Mouse (Mus musculus) CD8-positive naive resting alpha-beta T cell, adult 2 months (primary cell): Measurements from ENCODE around the gene Glis3.

Source experiments
- DNase-seq, 2 experiments: peaks; one replicate each; pipeline ENCODE4 v3.0.0; 2022; ENCODE audit warnings: low read depth in 2 of 2, low spot score in 2 of 2

The Glis3 gene

GRCm38 (mm10) chr19:28592981-28593380 is 86.9 kb downstream of the Glis3 start:
- DNase-seq: no peak

GRCm38 (mm10) chr19:28591736-28592477 is 88.0 kb downstream of the Glis3 start:
- DNase-seq: no peak

- DNase-seq: no peak
Measured at GRCm38 (mm10) chr19:28580499-28580898, 99.4 kb downstream of the Glis3 start.

- no peak for DNase-seq
Measured at GRCm38 (mm10) chr19:28579724-28580375, 100.0 kb downstream of the Glis3 start.

- DNase-seq: no peak
Measured at GRCm38 (mm10) chr19:28577023-28577422, 102.9 kb downstream of the Glis3 start.

- no peak for DNase-seq
Measured at GRCm38 (mm10) chr19:28576619-28577018, 103.3 kb downstream of the Glis3 start.

GRCm38 (mm10) chr19:28573641-28574040 is 106.2 kb downstream of the Glis3 start:
- no peak for DNase-seq

- no peak for DNase-seq
Measured at GRCm38 (mm10) chr19:28569856-28570255, 110.0 kb downstream of the Glis3 start.

GRCm38 (mm10) chr19:28567100-28567499 is 112.8 kb downstream of the Glis3 start:
- no peak for DNase-seq

GRCm38 (mm10) chr19:28566554-28566953 is 113.3 kb downstream of the Glis3 start:
- no peak for DNase-seq

GRCm38 (mm10) chr19:28561697-28562002 is 118.2 kb downstream of the Glis3 start:
- no peak for DNase-seq

GRCm38 (mm10) chr19:28560801-28561696 is 118.8 kb downstream of the Glis3 start:
- no peak for DNase-seq

GRCm38 (mm10) chr19:28559836-28560235 is 120.0 kb downstream of the Glis3 start:
- no peak for DNase-seq

- DNase-seq: no peak
Measured at GRCm38 (mm10) chr19:28559400-28559799, 120.5 kb downstream of the Glis3 start.

- DNase-seq: no peak
Measured at GRCm38 (mm10) chr19:28558661-28559060, 121.2 kb downstream of the Glis3 start.

GRCm38 (mm10) chr19:28557559-28558328 is 122.1 kb downstream of the Glis3 start:
- no peak for DNase-seq

- DNase-seq: no peak
Measured at GRCm38 (mm10) chr19:28555181-28555929, 124.5 kb downstream of the Glis3 start.

- DNase-seq: no peak
Measured at GRCm38 (mm10) chr19:28550611-28551010, 129.3 kb downstream of the Glis3 start.

- no peak for DNase-seq
Measured at GRCm38 (mm10) chr19:28546933-28547332, 132.9 kb downstream of the Glis3 start.

GRCm38 (mm10) chr19:28545493-28545892 is 134.4 kb downstream of the Glis3 start:
- DNase-seq: no peak
